Mouse (Mus musculus) gastrocnemius, postnatal 25 days (tissue): Measurements from ENCODE around the gene Msl1. TPM values are rescaled to one million over a fixed set of nuclear protein-coding genes. Genes with fewer than 3 reads are reported as not detected.

Source experiments
- DNase-seq: peaks from one replicate; pipeline ENCODE4 v3.0.0; 2022
- long read RNA-seq, 2 experiments: library from polyadenylated mRNA; stranded (forward); transcript quantifications; one replicate each; pipeline ENCODE4 v2.0.0; 2021
- total RNA-seq, 2 experiments: library from RNA; stranded (reverse); gene quantifications; 1 replicate in 1 of 2; 2 replicates in 1 of 2; pipeline ENCODE4 v1.2.3; 2021

Gene Msl1
- total RNA-seq, result 10 to 100 TPM; 51.3 to 63.6 TPM
- long read RNA-seq, experiment 1, full-length matches to known transcripts, result 6 of 12 reads
- long read RNA-seq, experiment 1, partial matches to known transcripts, result 2 of 12 reads
- long read RNA-seq, experiment 1, other reads (novel, unspliced or antisense), result 4 of 12 reads
- long read RNA-seq, experiment 2, full-length matches to known transcripts, result 8 of 9 reads
- long read RNA-seq, experiment 2, partial matches to known transcripts, result 0 of 9 reads
- long read RNA-seq, experiment 2, other reads (novel, unspliced or antisense), result 1 of 9 reads

- DNase-seq, result peak; percentile 92
Measured at GRCm38 (mm10) chr11:98795015-98795713, at the start of gene Msl1. Gene Msl1 (plus strand): TSS chr11:98795516.

DNA sequence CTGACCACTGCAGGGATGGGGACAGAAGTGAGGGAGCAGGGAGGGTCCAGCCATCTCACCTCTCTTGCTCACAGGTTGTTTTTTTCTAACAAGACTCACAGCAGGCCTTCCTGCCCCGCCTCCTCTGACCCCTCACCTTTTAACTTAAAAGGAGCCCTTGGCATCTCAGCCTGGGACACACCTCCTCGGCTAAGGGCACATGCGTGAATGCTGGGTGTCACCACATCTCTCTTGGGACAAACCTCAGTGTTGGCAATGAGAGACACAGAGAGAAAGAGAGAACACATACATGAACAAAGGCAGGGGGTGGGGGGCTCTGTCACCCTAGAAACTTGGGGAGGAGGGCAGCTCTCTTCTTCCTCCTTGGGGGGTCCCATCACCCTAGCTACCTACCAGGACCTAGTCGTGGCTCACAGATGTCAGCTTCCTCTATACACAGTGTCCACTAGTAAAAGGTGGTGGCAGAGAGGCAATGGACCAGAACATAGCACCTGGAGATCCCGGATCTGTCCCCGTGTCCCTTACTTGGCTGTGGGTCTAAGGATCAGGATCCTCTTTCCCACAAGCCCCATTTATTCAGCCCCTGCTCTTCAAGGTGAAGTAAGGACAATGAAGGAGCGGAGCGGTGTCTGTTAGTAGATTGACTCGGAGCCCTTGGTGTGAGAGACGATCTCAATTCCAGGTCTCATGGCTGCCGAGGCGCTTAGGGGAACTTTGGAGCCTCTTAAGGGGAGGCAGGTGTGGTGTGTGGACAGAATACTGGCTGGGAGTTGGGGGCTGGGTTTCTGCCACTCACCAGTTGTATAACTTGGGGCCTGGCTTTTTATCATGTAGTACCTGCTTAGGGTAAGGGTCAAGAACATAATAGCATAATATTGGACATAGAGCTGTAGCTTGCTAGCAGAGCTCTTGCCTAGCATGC, 49.1 kb upstream of the Msl1 start:
- no peak for DNase-seq

GRCm38 (mm10) chr11:98746855-98747693, 48.2 kb upstream of the Msl1 start:
- peak; percentile 85 for DNase-seq

DNA sequence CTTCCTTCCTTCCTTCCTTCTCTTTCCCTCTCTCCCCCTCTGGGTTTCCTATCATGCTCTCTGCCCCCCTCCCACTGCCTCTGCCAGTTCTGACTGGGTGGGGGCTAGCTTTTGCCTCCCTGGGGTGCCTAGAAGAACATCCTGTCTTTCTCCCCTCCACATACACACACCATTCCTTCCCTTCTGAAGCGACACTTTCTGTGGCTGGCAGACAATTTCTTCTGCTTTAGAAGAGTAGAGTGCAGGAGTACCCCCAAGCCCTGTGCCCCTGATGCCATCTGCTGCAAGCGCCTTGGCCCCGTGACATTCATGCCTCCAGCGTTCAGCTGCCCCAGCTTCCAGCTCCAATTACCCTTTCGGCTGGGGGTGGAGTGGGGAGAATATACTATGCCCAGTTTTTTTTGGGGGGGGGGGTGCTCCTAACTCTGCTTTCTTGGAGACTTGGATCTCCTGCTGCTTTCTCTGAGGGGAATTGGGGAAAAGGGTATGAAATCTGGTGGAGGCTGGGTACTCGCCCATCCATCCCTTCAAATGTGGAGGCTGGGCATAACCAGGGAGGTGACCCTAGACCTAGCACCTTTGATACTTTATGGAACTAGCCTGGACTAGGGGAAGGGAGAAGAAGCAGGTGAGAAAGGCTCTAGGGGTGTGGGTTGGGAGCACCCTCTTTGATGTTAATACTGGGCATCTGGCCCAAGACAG, 47.4 kb upstream of the Msl1 start:
- DNase-seq, result peak; percentile 67

GRCm38 (mm10) chr11:98748506-98749416, 46.6 kb upstream of the Msl1 start:
- no peak for DNase-seq

- DNase-seq, result no peak
Measured at GRCm38 (mm10) chr11:98749716-98750115, 45.6 kb upstream of the Msl1 start.

- DNase-seq, result peak; percentile 62
Measured at GRCm38 (mm10) chr11:98750351-98751201, 44.7 kb upstream of the Msl1 start.

- no peak for DNase-seq
Measured at GRCm38 (mm10) chr11:98751221-98751782, 44.0 kb upstream of the Msl1 start.

- DNase-seq, result no peak
Measured at GRCm38 (mm10) chr11:98752562-98753140, 42.7 kb upstream of the Msl1 start.

- DNase-seq, result no peak
Measured at GRCm38 (mm10) chr11:98753264-98753663, 42.1 kb upstream of the Msl1 start.

- DNase-seq, result peak; percentile 54
Measured at GRCm38 (mm10) chr11:98754151-98754620, 41.1 kb upstream of the Msl1 start.

DNA sequence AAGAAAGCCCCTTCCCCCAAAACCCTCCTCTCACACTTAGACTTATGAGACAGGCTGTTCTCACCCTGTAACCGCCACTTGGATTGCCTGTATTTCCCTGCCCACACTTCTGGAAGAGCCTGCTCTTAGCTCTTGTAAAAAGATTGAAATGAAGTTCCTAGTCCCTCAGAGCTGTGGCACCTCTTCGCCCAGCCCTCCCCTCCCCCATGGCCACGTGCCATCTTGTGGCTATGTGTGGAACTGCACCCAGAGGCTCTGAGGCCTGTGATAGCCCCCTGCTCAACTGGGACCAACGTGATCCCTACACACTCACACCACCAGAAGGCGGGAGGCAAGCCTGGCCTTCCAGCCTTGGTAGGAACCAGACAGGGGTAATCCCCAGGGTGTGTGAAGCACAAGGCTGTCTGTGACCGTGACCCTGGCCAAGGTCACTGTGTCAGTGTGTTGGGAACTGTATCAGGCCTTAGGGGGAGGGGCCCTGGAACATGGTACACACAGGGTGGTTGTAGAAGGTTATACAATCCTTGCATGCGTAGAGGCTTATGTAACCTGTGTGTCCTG, 40.6 kb upstream of the Msl1 start:
- DNase-seq, result peak; percentile 70

DNA sequence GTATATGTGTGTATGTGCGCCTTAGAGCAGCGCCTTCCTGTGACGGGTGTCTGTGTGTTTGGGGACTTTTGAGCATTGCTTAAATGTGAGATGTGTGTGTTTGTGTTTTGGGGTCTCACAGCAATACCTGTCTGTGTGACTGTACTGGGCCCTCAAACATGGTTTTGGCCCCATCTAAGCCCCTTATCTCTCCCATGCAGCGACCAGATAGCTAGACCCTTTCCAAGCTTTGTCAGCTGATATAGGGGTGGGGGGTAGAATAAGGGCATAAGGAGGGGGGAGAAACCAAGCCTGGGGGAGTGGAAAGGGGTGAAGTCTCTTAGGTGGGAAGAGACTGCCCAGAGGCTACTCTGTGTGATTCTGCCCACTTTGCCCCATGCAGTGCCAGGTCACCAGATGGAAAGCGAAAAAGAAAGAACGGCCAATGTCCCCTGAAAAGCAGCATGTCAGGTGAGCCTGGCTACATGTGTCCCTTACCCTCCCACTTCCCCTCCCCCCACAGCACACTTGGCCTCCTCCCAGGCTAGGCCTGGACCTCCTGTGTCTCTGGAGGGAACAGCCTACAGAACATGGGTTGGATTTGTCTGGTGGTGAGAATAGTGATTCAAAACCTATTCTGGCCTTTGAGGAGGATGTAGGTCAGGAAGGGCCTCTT, 39.5 kb upstream of the Msl1 start:
- DNase-seq, result no peak

DNA sequence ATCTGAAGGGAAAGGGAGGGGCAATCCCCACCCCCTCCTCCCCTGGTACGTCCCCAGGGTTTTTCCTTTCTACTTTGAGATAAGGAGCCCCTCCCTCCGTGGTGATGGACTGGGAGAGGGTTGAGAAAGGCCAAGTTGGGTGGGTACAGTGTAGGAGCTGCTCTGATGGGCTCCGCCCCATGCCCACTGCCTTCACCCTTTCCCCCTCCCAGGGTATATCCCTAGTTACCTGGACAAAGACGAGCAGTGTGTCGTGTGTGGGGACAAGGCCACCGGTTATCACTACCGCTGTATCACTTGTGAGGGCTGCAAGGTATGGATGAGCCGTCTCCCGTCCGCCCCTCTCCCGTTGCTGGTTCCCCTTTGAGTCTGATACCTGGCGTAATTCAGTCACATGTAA, 38.6 kb upstream of the Msl1 start:
- DNase-seq, result peak; percentile 4

GRCm38 (mm10) chr11:98761939-98762338, 33.4 kb upstream of the Msl1 start:
- no peak for DNase-seq

DNA sequence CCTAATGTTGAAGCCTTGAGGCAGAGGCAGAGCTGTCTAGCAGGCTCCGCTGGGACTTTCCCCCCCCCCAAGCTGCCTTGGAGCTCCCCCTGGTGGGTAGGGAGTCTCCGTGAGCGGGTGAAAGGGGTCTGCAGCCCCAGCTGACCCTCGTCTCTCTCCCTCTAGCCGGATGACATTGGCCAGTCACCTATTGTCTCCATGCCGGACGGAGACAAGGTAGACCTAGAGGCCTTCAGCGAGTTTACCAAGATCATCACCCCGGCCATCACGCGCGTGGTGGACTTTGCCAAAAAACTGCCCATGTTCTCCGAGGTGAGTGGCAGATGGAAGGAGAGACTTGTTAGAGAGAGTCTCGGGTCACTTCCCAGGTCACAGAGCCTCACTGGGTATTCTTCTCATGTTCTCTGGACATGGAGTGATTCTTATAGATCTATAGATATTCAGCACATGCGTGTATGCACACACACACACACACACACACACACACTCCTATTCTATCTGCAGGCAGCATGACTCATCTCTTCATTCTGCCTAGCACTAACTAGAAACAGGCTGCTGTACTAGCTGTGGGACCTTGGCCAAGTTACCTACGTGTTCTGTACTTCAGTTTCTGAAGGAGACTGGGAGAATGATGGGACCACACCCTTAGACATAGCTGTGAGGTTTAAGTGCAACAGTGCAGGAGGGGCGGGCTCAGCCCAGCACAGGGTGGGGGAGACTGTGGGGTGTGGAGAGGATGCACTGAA, 32.4 kb upstream of the Msl1 start:
- DNase-seq, result peak; percentile 12

DNA sequence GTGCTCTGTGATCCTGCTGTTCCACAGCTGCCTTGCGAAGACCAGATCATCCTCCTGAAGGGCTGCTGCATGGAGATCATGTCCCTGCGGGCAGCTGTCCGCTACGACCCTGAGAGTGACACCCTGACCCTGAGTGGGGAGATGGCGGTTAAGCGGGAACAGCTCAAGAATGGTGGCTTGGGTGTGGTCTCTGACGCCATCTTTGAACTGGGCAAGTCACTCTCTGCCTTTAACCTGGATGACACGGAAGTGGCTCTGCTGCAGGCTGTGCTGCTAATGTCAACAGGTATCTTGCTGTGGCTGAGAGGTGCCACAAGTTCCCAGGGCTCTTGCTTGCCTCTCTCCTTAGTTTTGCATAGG, 31.8 kb upstream of the Msl1 start:
- no peak for DNase-seq
